Mouse (Mus musculus): ENCODE measurements around the gene Hacd4.

DNA sequence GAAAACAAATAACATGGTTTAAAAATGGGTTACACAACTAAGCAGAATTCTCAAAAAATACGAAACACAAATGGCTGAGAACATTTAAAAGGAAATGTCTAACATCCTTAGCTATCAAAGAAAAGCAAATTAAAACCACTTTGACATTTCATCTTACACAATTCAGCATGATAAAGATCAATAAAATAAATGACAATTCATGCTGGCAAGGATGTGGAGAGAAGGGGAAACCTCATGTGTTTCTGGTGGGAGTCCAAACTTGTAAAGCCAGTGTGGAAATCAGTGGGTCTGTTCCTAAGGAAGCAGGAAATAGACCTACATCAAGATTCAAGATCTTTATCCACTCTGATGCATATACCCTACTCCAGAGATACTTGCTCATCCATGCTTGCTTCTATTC lies 19.4 kb upstream of the Hacd4 start:
- no peak for TF ChIP-seq CTCF (IDR thresholded peaks at IDR 0.05; ENCODE audit: control insufficient read depth, insufficient read depth, insufficient read length)
- no peak for TF ChIP-seq MAX (IDR thresholded peaks at IDR 0.05)
- no peak for TF ChIP-seq USF1 (IDR thresholded peaks at IDR 0.05; ENCODE audit: low read depth)
- TF ChIP-seq CEBPB (IDR thresholded peaks at IDR 0.05; ENCODE audit: low read depth), result no peak

All from C2C12 (cell line).